Mouse (Mus musculus) left cerebral cortex, adult 18-20 months (tissue): ENCODE results near the gene Ccdc121. TPM values are rescaled to one million over a fixed set of nuclear protein-coding genes. Genes with fewer than 3 reads are reported as not detected.

Experiments
- DNase-seq, 2 experiments: peaks; one replicate each; pipeline ENCODE4 v3.0.0; 2021 to 2022; ENCODE audit warnings: low spot score in 2 of 2, mixed read lengths in 1 of 2
- long read RNA-seq, 2 experiments: library from polyadenylated mRNA; stranded (forward); transcript quantifications; one replicate each; pipeline ENCODE4 v2.0.0; 2021
- total RNA-seq, 2 experiments: library from RNA; stranded (reverse); gene quantifications; 2 replicates each; pipeline ENCODE4 v1.2.3; 2021

Gene Ccdc121
- total RNA-seq = under 1 TPM; 0.33 to 0.49 TPM
- long read RNA-seq, experiment 1 = 0 reads
- long read RNA-seq, experiment 2 = 0 reads

GRCm38 (mm10) chr1:181511307-181511706, at the start of gene Ccdc121:
Gene Ccdc121 (minus strand): TSS chr1:181511451.
- DNase-seq = no peak

GRCm38 (mm10) chr1:181560325-181560724, 49.1 kb upstream of the Ccdc121 start:
- DNase-seq = no peak

- no peak for DNase-seq
Measured at GRCm38 (mm10) chr1:181559655-181560054, 48.4 kb upstream of the Ccdc121 start.

GRCm38 (mm10) chr1:181555475-181555874, 44.2 kb upstream of the Ccdc121 start:
- DNase-seq = no peak

GRCm38 (mm10) chr1:181552533-181553410, 41.5 kb upstream of the Ccdc121 start:
- peak; percentile 37 to 51 for DNase-seq

- no peak for DNase-seq
Measured at GRCm38 (mm10) chr1:181550826-181551225, 39.6 kb upstream of the Ccdc121 start.

GRCm38 (mm10) chr1:181549987-181550386, 38.7 kb upstream of the Ccdc121 start:
- peak; percentile 37 to 38 for DNase-seq

- DNase-seq = peak; percentile 68 to 70
Measured at GRCm38 (mm10) chr1:181545044-181545772, 34.0 kb upstream of the Ccdc121 start.

GRCm38 (mm10) chr1:181543711-181544383, 32.6 kb upstream of the Ccdc121 start:
- peak in 1 of 2 experiments; percentile 31 for DNase-seq

- no peak for DNase-seq
Measured at GRCm38 (mm10) chr1:181539846-181540769, 28.9 kb upstream of the Ccdc121 start.

- no peak for DNase-seq
Measured at GRCm38 (mm10) chr1:181537627-181538525, 26.6 kb upstream of the Ccdc121 start.

GRCm38 (mm10) chr1:181535165-181535873, 24.1 kb upstream of the Ccdc121 start:
- DNase-seq = peak in 1 of 2 experiments; percentile 60

GRCm38 (mm10) chr1:181529368-181529767, 18.1 kb upstream of the Ccdc121 start:
- DNase-seq = no peak

GRCm38 (mm10) chr1:181525996-181526395, 14.7 kb upstream of the Ccdc121 start:
- DNase-seq = no peak

- DNase-seq = no peak
Measured at GRCm38 (mm10) chr1:181523831-181524230, 12.6 kb upstream of the Ccdc121 start.

- DNase-seq = peak in 1 of 2 experiments; percentile 41
Measured at GRCm38 (mm10) chr1:181521401-181522091, 10.3 kb upstream of the Ccdc121 start.

GRCm38 (mm10) chr1:181519137-181519536, 7.9 kb upstream of the Ccdc121 start:
- no peak for DNase-seq

- DNase-seq = no peak
Measured at GRCm38 (mm10) chr1:181518046-181518445, 6.8 kb upstream of the Ccdc121 start.
